Mouse (Mus musculus): ENCODE measurements around the gene Rnf31. TPM values are rescaled to one million over a fixed set of nuclear protein-coding genes. Genes with fewer than 3 reads are reported as not detected.

Rnf31 gene
- polyA plus RNA-seq, 1 experiment from 2014 or later = 23.2 TPM

GRCm38 (mm10) chr14:55560202-55561073 lies 31.1 kb upstream of the Rnf31 start, which contains the start of gene A730061H03Rik:
Gene A730061H03Rik (minus strand): TSS chr14:55560406.
- Histone ChIP-seq H3K4me1 (peaks cover 19% of the 10 kb centered on the region), H3K27me3 (no peaks in the 10 kb centered on the region), H3K9me3 (no peaks in the 10 kb centered on the region), H3K9ac (peak within 1 kb of the TSS; percentile 81), H3K27ac (peak within 1 kb of the TSS; percentile 97), H3K4me2 (replicated peaks) (peak within 1 kb of the TSS; percentile 88), H3K4me3 (peak within 1 kb of the TSS; percentile 70), H3K36me3 (peaks cover 20% of the 10 kb centered on the region)
- WGBS = under 1% methylated on average over 51 of the region's 51 CpGs
- ATAC-seq (ENCODE audit: low FRiP score, low read depth) = peak; percentile 96

- Histone ChIP-seq H3K9me3 (no peaks in the 10 kb centered on the region), H3K27ac (no peak overlapping the region), H3K9ac (0 out of 2 replicates have a peak overlapping the region, but pooled peaks have one; percentile 66), H3K4me2 (replicated peaks) (peak overlapping the region; percentile 88), H3K36me3 (peaks cover 35% of the 10 kb centered on the region), H3K27me3 (no peaks in the 10 kb centered on the region), H3K4me3 (peak overlapping the region; percentile 70), H3K4me1 (peaks cover 18% of the 10 kb centered on the region)
- ATAC-seq (ENCODE audit: low FRiP score, low read depth) = no peak
- WGBS = 86% methylated on average over 10 of the region's 10 CpGs
Measured at GRCm38 (mm10) chr14:55561860-55562259, 29.6 kb upstream of the Rnf31 start.

- peaks cover 14% of the 10 kb centered on the region for H3K4me1 ChIP-seq
- H3K4me3 ChIP-seq = no peak overlapping the region
- H3K27ac ChIP-seq = no peak overlapping the region
- H3K27me3 ChIP-seq = no peaks in the 10 kb centered on the region
- peaks cover 48% of the 10 kb centered on the region for H3K36me3 ChIP-seq
- H3K9ac ChIP-seq = no peak overlapping the region
- ATAC-seq (ENCODE audit: low FRiP score, low read depth) = no peak
- H3K9me3 ChIP-seq = no peaks in the 10 kb centered on the region
- 88% methylated on average over 11 of the region's 11 CpGs for WGBS
- no peak overlapping the region for H3K4me2 ChIP-seq (replicated peaks)
Measured at GRCm38 (mm10) chr14:55563249-55563648, 28.3 kb upstream of the Rnf31 start.

GRCm38 (mm10) chr14:55565748-55566147 lies 25.8 kb upstream of the Rnf31 start:
- H3K9me3 ChIP-seq = no peaks in the 10 kb centered on the region
- H3K36me3 ChIP-seq = peaks cover 71% of the 10 kb centered on the region
- peak overlapping the region; percentile 13; the same call in 1 of the 2 replicates for H3K9ac ChIP-seq
- H3K4me2 ChIP-seq (replicated peaks) = no peak overlapping the region
- H3K27ac ChIP-seq = no peak overlapping the region
- WGBS = 88% methylated on average over 3 of the region's 3 CpGs
- H3K4me3 ChIP-seq = no peak overlapping the region
- H3K27me3 ChIP-seq = no peaks in the 10 kb centered on the region
- peaks cover 14% of the 10 kb centered on the region for H3K4me1 ChIP-seq
- no peak for ATAC-seq (ENCODE audit: low FRiP score, low read depth)

DNA sequence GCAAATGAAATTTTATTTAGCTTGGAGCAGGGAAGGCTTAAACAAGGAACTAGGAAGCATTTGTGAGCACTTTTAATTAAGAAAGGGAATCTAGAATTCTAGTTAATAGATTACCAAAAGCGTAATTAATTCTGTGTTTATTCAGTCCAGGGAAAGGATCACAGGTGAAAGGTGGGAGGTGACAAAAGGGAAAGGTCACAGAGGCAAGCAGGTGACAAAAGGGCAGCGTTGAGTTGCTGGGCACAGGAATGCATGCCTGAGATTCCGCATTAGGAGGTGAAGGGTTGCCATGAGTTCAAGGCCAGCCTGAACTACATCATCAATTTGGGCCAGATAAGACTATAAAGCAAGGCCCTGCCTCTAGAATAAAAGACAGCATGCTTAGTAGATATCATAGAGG lies 24.0 kb upstream of the Rnf31 start:
- H3K9ac ChIP-seq = no peak overlapping the region
- no peak for ATAC-seq (ENCODE audit: low FRiP score, low read depth)
- no peaks in the 10 kb centered on the region for H3K27me3 ChIP-seq
- H3K4me2 ChIP-seq (replicated peaks) = no peak overlapping the region
- H3K36me3 ChIP-seq = peaks cover 71% of the 10 kb centered on the region
- H3K4me1 ChIP-seq = no peaks in the 10 kb centered on the region
- H3K9me3 ChIP-seq = no peaks in the 10 kb centered on the region
- no peak overlapping the region for H3K4me3 ChIP-seq
- 89% methylated on average over 3 of the region's 3 CpGs for WGBS
- H3K27ac ChIP-seq = no peak overlapping the region

DNA sequence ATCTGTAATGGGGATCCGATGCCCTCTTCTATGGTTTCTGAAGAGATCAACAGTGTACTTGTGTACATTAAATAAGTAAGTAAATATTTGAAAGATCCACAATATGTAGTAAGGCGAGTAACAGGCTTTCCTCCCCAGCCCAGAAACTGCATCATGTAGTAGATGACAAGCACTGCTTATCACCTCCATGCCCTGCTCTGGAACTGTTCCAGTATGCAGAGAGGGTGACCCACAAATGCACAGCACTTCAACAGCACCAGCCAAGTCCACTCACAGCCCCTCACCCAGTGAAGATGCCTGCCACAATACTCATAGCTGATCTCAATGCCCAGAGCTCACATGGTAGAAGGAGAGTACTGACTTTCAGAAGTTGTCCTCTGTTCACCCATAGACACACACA lies 20.9 kb upstream of the Rnf31 start:
- H3K36me3 ChIP-seq = peaks cover 50% of the 10 kb centered on the region
- no peak overlapping the region for H3K4me2 ChIP-seq (replicated peaks)
- H3K4me1 ChIP-seq = peaks cover 2% of the 10 kb centered on the region; the same call in 1 of the 2 replicates
- no peaks in the 10 kb centered on the region for H3K27me3 ChIP-seq
- no peak overlapping the region for H3K27ac ChIP-seq
- H3K4me3 ChIP-seq = no peak overlapping the region
- H3K9ac ChIP-seq = no peak overlapping the region
- ATAC-seq (ENCODE audit: low FRiP score, low read depth) = no peak
- 93% methylated on average over 2 of the region's 2 CpGs for WGBS
- H3K9me3 ChIP-seq = no peaks in the 10 kb centered on the region

DNA sequence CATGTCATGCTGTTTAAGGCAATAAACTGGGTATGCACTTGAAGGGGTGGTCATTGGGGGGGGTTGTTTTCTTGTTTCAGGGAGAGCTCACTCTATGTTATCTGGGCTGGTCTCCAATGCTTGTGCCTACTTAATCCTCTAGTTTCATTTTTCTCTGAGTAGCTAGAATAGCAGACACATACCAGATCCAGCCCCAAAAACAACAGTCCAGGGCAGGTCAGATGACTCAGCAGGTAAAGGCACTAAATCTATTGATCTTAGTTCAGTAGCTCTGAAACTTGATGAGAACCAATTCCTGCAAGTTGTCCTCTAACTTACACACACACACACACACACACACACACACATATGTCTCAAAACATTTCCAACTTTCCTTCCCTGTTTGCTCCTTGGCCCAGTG lies 19.7 kb upstream of the Rnf31 start:
- no peaks in the 10 kb centered on the region for H3K27me3 ChIP-seq
- no peak overlapping the region for H3K27ac ChIP-seq
- no peak for ATAC-seq (ENCODE audit: low FRiP score, low read depth)
- H3K36me3 ChIP-seq = peaks cover 38% of the 10 kb centered on the region
- no peak overlapping the region for H3K4me2 ChIP-seq (replicated peaks)
- H3K9ac ChIP-seq = no peak overlapping the region
- H3K9me3 ChIP-seq = no peaks in the 10 kb centered on the region
- peaks cover 4% of the 10 kb centered on the region; the same call in 1 of the 2 replicates for H3K4me1 ChIP-seq
- no peak overlapping the region for H3K4me3 ChIP-seq

DNA sequence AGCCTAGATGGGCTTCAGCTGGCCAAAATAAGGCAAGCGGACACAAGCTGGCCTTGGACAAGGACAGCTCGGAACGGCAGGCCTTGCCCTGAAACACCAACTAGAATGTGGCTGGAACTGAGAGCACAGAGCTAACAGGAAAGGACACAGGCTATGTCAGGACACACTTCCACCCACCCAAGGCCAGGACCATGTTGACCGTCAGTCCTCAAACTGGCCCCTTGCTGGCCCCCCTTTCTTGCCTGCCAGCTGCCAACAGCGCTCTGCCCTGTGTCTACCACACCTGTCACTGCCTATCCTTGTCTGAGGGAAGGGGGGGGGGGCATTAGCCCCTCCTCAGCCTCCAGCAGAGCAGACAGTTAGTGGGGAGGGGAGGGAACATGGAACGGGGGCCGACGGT lies 16.2 kb upstream of the Rnf31 start, which contains the start of gene Fitm1:
Gene Fitm1 (plus strand): TSS at position 316 of the 400 bp plus-strand sequence.
- Histone ChIP-seq H3K27ac (no peak within 1 kb of the TSS), H3K4me1 (peaks cover 18% of the 10 kb centered on the region), H3K4me2 (replicated peaks) (peak within 1 kb of the TSS; percentile 34; the same call in 1 of the 2 replicates), H3K9ac (0 out of 2 replicates have a peak within 1 kb of the TSS, but pooled peaks have one; percentile 8), H3K36me3 (peaks cover 10% of the 10 kb centered on the region), H3K27me3 (no peaks in the 10 kb centered on the region), H3K9me3 (no peaks in the 10 kb centered on the region), H3K4me3 (peak within 1 kb of the TSS; percentile 21)
- WGBS = 75% methylated on average over 8 of the region's 8 CpGs
- ATAC-seq (ENCODE audit: low FRiP score, low read depth) = peak; percentile 53; the same call in 1 of the 2 replicates

DNA sequence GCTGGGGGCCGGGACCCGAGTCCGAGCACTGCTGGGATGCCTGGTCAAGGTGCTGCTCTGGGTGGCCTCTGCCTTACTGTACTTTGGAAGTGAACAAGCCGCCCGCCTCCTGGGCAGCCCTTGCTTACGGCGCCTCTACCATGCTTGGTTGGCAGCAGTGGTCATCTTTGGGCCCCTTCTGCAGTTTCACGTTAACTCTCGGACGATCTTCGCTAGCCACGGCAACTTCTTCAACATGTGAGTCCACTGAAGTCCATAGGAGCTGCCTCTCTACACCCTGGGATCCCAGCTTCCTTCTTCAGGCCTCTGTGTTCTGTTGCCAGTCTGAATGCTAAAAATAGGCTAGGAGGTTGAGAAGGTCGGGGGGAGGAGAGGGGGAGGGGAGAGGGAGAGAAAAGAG lies 15.8 kb upstream of the Rnf31 start:
- peak overlapping the region; percentile 21 for H3K4me3 ChIP-seq
- peaks cover 11% of the 10 kb centered on the region for H3K36me3 ChIP-seq
- H3K27me3 ChIP-seq = no peaks in the 10 kb centered on the region
- ATAC-seq (ENCODE audit: low FRiP score, low read depth) = no peak
- no peaks in the 10 kb centered on the region for H3K9me3 ChIP-seq
- 75% methylated on average over 13 of the region's 13 CpGs for WGBS
- H3K4me1 ChIP-seq = peaks cover 18% of the 10 kb centered on the region
- no peak overlapping the region for H3K27ac ChIP-seq
- H3K4me2 ChIP-seq (replicated peaks) = 0 out of 2 replicates have a peak overlapping the region, but pooled peaks have one; percentile 34
- no peak overlapping the region for H3K9ac ChIP-seq

DNA sequence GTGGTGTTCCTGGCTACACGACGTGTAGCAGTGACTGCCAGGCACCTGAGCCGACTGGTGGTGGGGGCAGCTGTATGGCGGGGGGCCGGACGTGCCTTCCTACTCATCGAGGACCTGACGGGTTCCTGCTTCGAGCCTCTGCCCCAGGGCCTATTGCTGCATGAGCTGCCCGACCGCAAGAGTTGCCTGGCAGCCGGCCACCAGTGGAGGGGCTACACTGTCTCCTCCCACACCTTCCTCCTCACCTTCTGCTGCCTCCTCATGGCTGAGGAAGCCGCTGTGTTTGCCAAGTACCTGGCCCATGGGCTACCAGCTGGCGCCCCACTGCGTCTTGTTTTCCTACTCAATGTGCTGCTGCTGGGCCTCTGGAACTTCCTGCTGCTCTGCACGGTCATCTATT lies 15.1 kb upstream of the Rnf31 start:
- no peak for ATAC-seq (ENCODE audit: low FRiP score, low read depth)
- Histone ChIP-seq H3K4me1 (peaks cover 18% of the 10 kb centered on the region), H3K27me3 (no peaks in the 10 kb centered on the region), H3K4me3 (peak overlapping the region; percentile 21), H3K9me3 (no peaks in the 10 kb centered on the region), H3K4me2 (replicated peaks) (peak overlapping the region; percentile 34; the same call in 1 of the 2 replicates), H3K27ac (no peak overlapping the region), H3K9ac (no peak overlapping the region), H3K36me3 (peaks cover 18% of the 10 kb centered on the region)
- WGBS = 77% methylated on average over 16 of the region's 16 CpGs

- H3K4me3 ChIP-seq = peak within 1 kb of the TSS; percentile 80
- H3K36me3 ChIP-seq = peaks cover 26% of the 10 kb centered on the region
- H3K27me3 ChIP-seq = no peaks in the 10 kb centered on the region
- peak within 1 kb of the TSS; percentile 94 for H3K4me2 ChIP-seq (replicated peaks)
- H3K4me1 ChIP-seq = peaks cover 18% of the 10 kb centered on the region
- H3K27ac ChIP-seq = peak within 1 kb of the TSS; percentile 83
- ATAC-seq (ENCODE audit: low FRiP score, low read depth) = peak; percentile 90
- H3K9me3 ChIP-seq = no peaks in the 10 kb centered on the region
- peak within 1 kb of the TSS; percentile 90 for H3K9ac ChIP-seq
- WGBS = under 1% methylated on average over 31 of the region's 32 CpGs
Measured at GRCm38 (mm10) chr14:55577871-55578667, 13.4 kb upstream of the Rnf31 start, which contains the start of gene Psme1. Gene Psme1 (plus strand): TSS chr14:55578123.

All from limb, embryonic 13.5 days (tissue).